In genomic region chr14:79255786-79256185, GRCm38 (mm10) we compare ENCODE assay signal across 30 mouse cellular contexts. TPM values are rescaled to one million over a fixed set of nuclear protein-coding genes. Genes with fewer than 3 reads are reported as not detected.
A peak's percentile ranks its signal among the peaks of the same experiment; 100 is the strongest.
DNase-seq lines count a peak whose midpoint lies in the region; ATAC-seq lines count a peak whose summit lies in the region.
"Had no signal": no experiment of that assay in that cellular context is flagged by ENCODE, and none has a peak within 500 bp of the region (broad histone marks: within the 10 kb centered on the region; RNA-seq: fewer than 3 reads in every experiment).

No protein-coding gene starts in this region.

- no peak overlapping the region for H3K9ac ChIP-seq in hindbrain, embryonic 16.5 days (ENCODE audit: low read depth, low read length)
- H3K9ac ChIP-seq: embryonic facial prominence, embryonic 12.5 days; embryonic facial prominence, embryonic 15.5 days; forebrain, postnatal 0 days; heart, embryonic 13.5 days; hindbrain, embryonic 14.5 days; intestine, embryonic 15.5 days had no signal

- H3K4me3 ChIP-seq in hindbrain, embryonic 16.5 days (ENCODE audit: low read length), result no peak overlapping the region
- H3K4me3 ChIP-seq: embryonic facial prominence, embryonic 12.5 days; embryonic facial prominence, embryonic 15.5 days; gastrocnemius, adult 2 months; heart, embryonic 13.5 days; intestine, embryonic 15.5 days had no signal

- no peaks in the 10 kb centered on the region for H3K9me3 ChIP-seq in hindbrain, embryonic 16.5 days (ENCODE audit: control insufficient read depth, low read length)
- H3K9me3 ChIP-seq: embryonic facial prominence, embryonic 12.5 days; embryonic facial prominence, embryonic 15.5 days; G1E; heart, embryonic 13.5 days; intestine, embryonic 15.5 days had no signal

- 86% methylated on average over 2 of the region's 2 CpGs for WGBS in hindbrain, embryonic 16.5 days

- ATAC-seq in inflammation-experienced regulatory T-cells, adult 6 months, result peak; percentile 35
- ATAC-seq in hindbrain, embryonic 16.5 days, result no peak
- ATAC-seq: forebrain, embryonic 14.5 days; forebrain, postnatal 0 days; intestine, embryonic 15.5 days; Patski had no signal

- H3K27me3 ChIP-seq in hindbrain, embryonic 16.5 days (replicated peaks; ENCODE audit: control insufficient read depth, insufficient read depth, low read length), result no peaks in the 10 kb centered on the region
- H3K27me3 ChIP-seq: embryonic facial prominence, embryonic 12.5 days; embryonic facial prominence, embryonic 15.5 days; intestine, embryonic 15.5 days; Patski had no signal

- no peaks in the 10 kb centered on the region for H3K4me1 ChIP-seq in hindbrain, embryonic 16.5 days (ENCODE audit: control insufficient read depth, insufficient read depth, low read depth, low read length)
- H3K4me1 ChIP-seq: embryonic facial prominence, embryonic 12.5 days; embryonic facial prominence, embryonic 15.5 days; heart, embryonic 13.5 days had no signal

- H3K4me2 ChIP-seq in hindbrain, embryonic 16.5 days (ENCODE audit: low read length), result no peak overlapping the region
- H3K4me2 ChIP-seq: embryonic facial prominence, embryonic 12.5 days; embryonic facial prominence, embryonic 15.5 days; heart, embryonic 13.5 days; hindbrain, embryonic 14.5 days; intestine, embryonic 15.5 days had no signal

- no peak overlapping the region for H3K27ac ChIP-seq in hindbrain, embryonic 16.5 days (ENCODE audit: low read depth, low read length)
- H3K27ac ChIP-seq: embryonic facial prominence, embryonic 12.5 days; embryonic facial prominence, embryonic 15.5 days; gastrocnemius, adult 2 months; heart, embryonic 13.5 days; hindbrain, embryonic 14.5 days; intestine, embryonic 15.5 days had no signal

- DNase-seq in thymus, postnatal 0 days (ENCODE audit: low spot score), result peak; percentile 66
- no peak for DNase-seq in thymus, postnatal 36 days
- peak; percentile 15 for DNase-seq in CD4-positive, CD25-positive, alpha-beta regulatory T cell, adult 2 months (ENCODE audit: low read depth, low spot score)
- DNase-seq in layer of hippocampus, adult 9-10 months (ENCODE audit: low spot score), result no peak
- DNase-seq: adrenal gland, adult 2 months; adrenal gland, postnatal 14 days; B cell, adult 2 months; cerebellum, adult 11 months; cerebellum, adult 2 months; cerebellum, adult 9-11 months; cerebellum, postnatal 25 days; forebrain, postnatal 0 days; gastrocnemius, adult 2 months; gastrocnemius, postnatal 14 days; heart, adult 11 months; heart, postnatal 14 days; heart, postnatal 4 days had no signal

- no peaks in the 10 kb centered on the region for H3K36me3 ChIP-seq in hindbrain, embryonic 16.5 days (ENCODE audit: control insufficient read depth, insufficient read depth, low read length)
- H3K36me3 ChIP-seq: embryonic facial prominence, embryonic 12.5 days; embryonic facial prominence, embryonic 15.5 days; G1E; heart, embryonic 13.5 days; intestine, embryonic 15.5 days had no signal

RNA-seq across cellular contexts. Expression of gene Zfp957, which starts 8.6 kb away (rescaled TPM):
- not detected in 2 replicates for polyA plus RNA-seq in thymus, postnatal 0 days (2015; fragmentation: Nextera tagmentation; extraction: Ambion mirVana)
- under 1 TPM in 1 of 3 experiments, not detected in 2; 0.31 TPM for polyA plus RNA-seq in inflammation-experienced regulatory T-cells, adult 6 months (2017; shearing (Covaris generic))
- not detected in 2 replicates for polyA plus RNA-seq in hindbrain, embryonic 16.5 days (2015; fragmentation: Nextera tagmentation; extraction: Ambion mirVana)
- polyA plus RNA-seq: adrenal gland, adult 2 months; cerebellum, adult 2 months; embryonic facial prominence, embryonic 12.5 days; embryonic facial prominence, embryonic 15.5 days; forebrain, embryonic 11.5 days; forebrain, embryonic 14.5 days; forebrain, postnatal 0 days; frontal cortex, adult 2 months; G1E; heart, embryonic 13.5 days; hindbrain, embryonic 11.5 days; hindbrain, embryonic 14.5 days; intestine, embryonic 15.5 days had no signal

RNA-seq across cellular contexts. Expression of gene Rgcc, which starts 45.7 kb away (rescaled TPM):
- polyA plus RNA-seq in thymus, postnatal 0 days (2015; fragmentation: Nextera tagmentation; extraction: Ambion mirVana), result 552 and 560 TPM in 2 replicates
- polyA plus RNA-seq in inflammation-experienced regulatory T-cells, adult 6 months (2017; shearing (Covaris generic)), result 10 to 100 TPM; 31.1 to 35.0 (median 32.7) TPM
- 49.0 and 59.3 TPM in 2 replicates for polyA plus RNA-seq in hindbrain, embryonic 16.5 days (2015; fragmentation: Nextera tagmentation; extraction: Ambion mirVana)
- polyA plus RNA-seq: G1E had no signal

Comparison
In these comparisons a context has a peak if more than half of its experiments do, and no peak if none do; other contexts are left out.
1. DNase-seq: peak in thymus, postnatal 0 days (single experiment) and CD4-positive, CD25-positive, alpha-beta regulatory T cell, adult 2 months (single experiment); none in thymus, postnatal 36 days (0 of 2) and layer of hippocampus, adult 9-10 months (single experiment).